25 mouse cellular contexts compared by ENCODE assay signal in the genomic region with DNA sequence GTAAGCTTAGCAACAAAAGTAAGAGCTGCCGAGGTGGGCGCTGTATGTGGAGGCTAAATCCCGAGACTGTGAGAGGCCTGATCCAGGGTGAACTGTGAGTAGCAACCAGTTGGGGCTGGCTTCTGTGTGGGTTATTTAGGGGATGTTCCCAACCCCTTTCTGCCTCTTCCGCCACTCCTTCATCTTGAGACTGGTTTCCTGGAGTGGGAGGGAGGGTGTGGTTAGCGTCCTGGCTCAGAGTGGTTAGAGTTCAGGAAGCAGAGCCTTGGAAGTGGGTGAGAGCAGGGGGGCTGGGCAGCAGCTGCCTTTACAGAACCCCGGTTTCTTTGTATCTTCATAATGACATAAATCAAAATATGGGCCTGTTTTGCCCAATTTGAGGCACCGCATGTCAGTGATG.
DNase-seq lines count a peak whose midpoint lies in the region; ATAC-seq and TF ChIP-seq lines count a peak whose summit lies in the region.
"Had no signal": no experiment of that assay in that cellular context is flagged by ENCODE, and none has a peak within 500 bp of the region (broad histone marks: within the 10 kb centered on the region; RNA-seq: fewer than 3 reads in every experiment).

No protein-coding gene starts in this region.

- H3K27me3 ChIP-seq in kidney, postnatal 0 days (ENCODE audit: insufficient read depth, low read length), result no peaks in the 10 kb centered on the region
- no peaks in the 10 kb centered on the region for H3K27me3 ChIP-seq in forebrain, embryonic 13.5 days
- H3K27me3 ChIP-seq: intestine, embryonic 15.5 days; kidney, embryonic 15.5 days; liver, embryonic 13.5 days; midbrain, embryonic 12.5 days; neural tube, embryonic 15.5 days had no signal

- peak; percentile 11 for DNase-seq in kidney, postnatal 0 days (ENCODE audit: low spot score)
- no peak for DNase-seq in kidney, adult 9 months
- peak; percentile 9 for DNase-seq in thymus, postnatal 14 days
- no peak for DNase-seq in thymus, adult 18-20 months
- peak; percentile 10 for DNase-seq in thymus, postnatal 4 days
- DNase-seq in left cerebral cortex, postnatal 10 days (ENCODE audit: extremely low spot score in 1 of 2, low spot score in 2 of 2), result no peak
- DNase-seq: adrenal gland, postnatal 10 days; cerebellum, adult 18-20 months; cerebellum, postnatal 25 days; gastrocnemius, postnatal 14 days; liver, embryonic 13.5 days; lung, adult 2 months; lung, postnatal 4 days; right cerebral cortex, adult 18-20 months; right cerebral cortex, postnatal 4 days had no signal

- H3K27ac ChIP-seq in kidney, postnatal 0 days, result no peak overlapping the region
- H3K27ac ChIP-seq in forebrain, embryonic 13.5 days, result no peak overlapping the region
- H3K27ac ChIP-seq: hindbrain, embryonic 14.5 days; intestine, embryonic 15.5 days; kidney, embryonic 15.5 days; liver, embryonic 13.5 days; midbrain, embryonic 12.5 days; neural tube, embryonic 15.5 days had no signal

- no peak for TF ChIP-seq CTCF in kidney, postnatal 0 days (IDR thresholded peaks at IDR 0.05; ENCODE audit: low read depth)

- intact Hi-C loops in left cerebral cortex, postnatal 10 days (cut with DNase I), result no loop called here

- no peak overlapping the region for H3K4me2 ChIP-seq in kidney, postnatal 0 days (ENCODE audit: low read length)
- no peak overlapping the region for H3K4me2 ChIP-seq in forebrain, embryonic 13.5 days
- H3K4me2 ChIP-seq: hindbrain, embryonic 14.5 days; intestine, embryonic 15.5 days; kidney, embryonic 15.5 days; liver, embryonic 13.5 days; midbrain, embryonic 12.5 days; neural tube, embryonic 15.5 days had no signal

- ATAC-seq in kidney, postnatal 0 days (replicated peaks; ENCODE audit: low FRiP score, low read depth), result no peak
- ATAC-seq in hematopoietic stem cell, adult 5-6 weeks (replicated peaks in 1 of 2; ENCODE audit: insufficient read depth in 1 of 2, low FRiP score in 2 of 2, low TSS enrichment in 1 of 2, low read depth in 1 of 2, poor library complexity in 2 of 2, severe bottlenecking in 2 of 2), result peak; percentile 95 to 97
- ATAC-seq in forebrain, embryonic 13.5 days, result no peak
- ATAC-seq: activated CD4-positive, CD25-positive, alpha-beta regulatory T cell, adult 4 months; CD4-positive, CD25-positive, alpha-beta regulatory T cell, adult 4 months; forebrain, embryonic 14.5 days; intestine, embryonic 15.5 days had no signal

- no peaks in the 10 kb centered on the region for H3K4me1 ChIP-seq in kidney, postnatal 0 days (replicated peaks; ENCODE audit: insufficient read depth, low read length)
- no peaks in the 10 kb centered on the region for H3K4me1 ChIP-seq in forebrain, embryonic 13.5 days
- H3K4me1 ChIP-seq: intestine, embryonic 15.5 days; kidney, embryonic 15.5 days; liver, embryonic 13.5 days; midbrain, embryonic 12.5 days; neural tube, embryonic 15.5 days had no signal

- H3K36me3 ChIP-seq in kidney, postnatal 0 days (ENCODE audit: insufficient read depth, low read length), result no peaks in the 10 kb centered on the region
- no peaks in the 10 kb centered on the region for H3K36me3 ChIP-seq in forebrain, embryonic 13.5 days (ENCODE audit: poor library complexity, severe bottlenecking)
- H3K36me3 ChIP-seq: intestine, embryonic 15.5 days; kidney, embryonic 15.5 days; liver, embryonic 13.5 days; midbrain, embryonic 12.5 days; neural tube, embryonic 15.5 days had no signal

- no peak overlapping the region for H3K9ac ChIP-seq in kidney, postnatal 0 days (ENCODE audit: low read depth, low read length)
- H3K9ac ChIP-seq in forebrain, embryonic 13.5 days, result no peak overlapping the region
- H3K9ac ChIP-seq: hindbrain, embryonic 14.5 days; intestine, embryonic 15.5 days; kidney, embryonic 15.5 days; liver, embryonic 13.5 days; midbrain, embryonic 12.5 days; neural tube, embryonic 15.5 days had no signal

- H3K4me3 ChIP-seq in kidney, postnatal 0 days (replicated peaks; ENCODE audit: low read depth, low read length), result no peak overlapping the region
- H3K4me3 ChIP-seq in forebrain, embryonic 13.5 days, result no peak overlapping the region
- H3K4me3 ChIP-seq: intestine, embryonic 15.5 days; kidney, embryonic 15.5 days; liver, embryonic 13.5 days; midbrain, embryonic 12.5 days; neural tube, embryonic 15.5 days had no signal

- no peaks in the 10 kb centered on the region for H3K9me3 ChIP-seq in kidney, postnatal 0 days (replicated peaks; ENCODE audit: low read length)
- no peaks in the 10 kb centered on the region for H3K9me3 ChIP-seq in forebrain, embryonic 13.5 days (replicated peaks)
- H3K9me3 ChIP-seq: intestine, embryonic 15.5 days; kidney, embryonic 15.5 days; liver, embryonic 13.5 days; midbrain, embryonic 12.5 days; neural tube, embryonic 15.5 days had no signal

- 66% methylated on average over 7 of the region's 7 CpGs for WGBS in kidney, postnatal 0 days
- WGBS in forebrain, embryonic 13.5 days, result 80% methylated on average over 7 of the region's 7 CpGs

Comparison
In these comparisons a context has a peak if more than half of its experiments do, and no peak if none do; other contexts are left out.
1. DNase-seq: peak in kidney, postnatal 0 days (single experiment), thymus, postnatal 14 days (single experiment) and thymus, postnatal 4 days (single experiment); none in kidney, adult 9 months (single experiment), thymus, adult 18-20 months (0 of 2) and left cerebral cortex, postnatal 10 days (0 of 2).
2. ATAC-seq: peak in hematopoietic stem cell, adult 5-6 weeks (2 of 2); none in kidney, postnatal 0 days (single experiment) and forebrain, embryonic 13.5 days (single experiment).